Mouse (Mus musculus) heart, adult 9 months (tissue): Measurements from ENCODE around the gene Pycr1.

Experiments used
- DNase-seq, 2 experiments: peaks; one replicate each; pipeline ENCODE4 v3.0.0; 2022; ENCODE audit warnings: low spot score in 2 of 2

The Pycr1 gene

GRCm38 (mm10) chr11:120603545-120603944 lies 40.0 kb downstream of the Pycr1 start:
- DNase-seq = no peak

- no peak for DNase-seq
Observed at GRCm38 (mm10) chr11:120600716-120601115, 42.9 kb downstream of the Pycr1 start.

- DNase-seq = no peak
Observed at GRCm38 (mm10) chr11:120598990-120599549, 44.5 kb downstream of the Pycr1 start.

- peak; percentile 91 to 92 for DNase-seq
Observed at GRCm38 (mm10) chr11:120598283-120598989, 45.1 kb downstream of the Pycr1 start, which contains the start of the genes Alyref and Anapc11. Gene Alyref, minus strand, starts transcription at chr11:120598365. Gene Anapc11, plus strand, starts transcription at chr11:120598421.

GRCm38 (mm10) chr11:120597240-120598235 lies 46.0 kb downstream of the Pycr1 start:
- DNase-seq = no peak

- DNase-seq = no peak
Observed at GRCm38 (mm10) chr11:120588531-120588930, 55.0 kb downstream of the Pycr1 start.
